Mouse (Mus musculus) small intestine, adult 10 weeks (tissue): ENCODE data around the gene D030056L22Rik. TPM values are rescaled to one million over a fixed set of nuclear protein-coding genes. Genes with fewer than 3 reads are reported as not detected.

Source experiments
- polyA plus RNA-seq: library from polyadenylated mRNA; stranded (reverse); fragments of 350-450 nt; fragmentation: Illumina TruSeq; extraction: RNeasy Lipid Tissue Mini Kit (QIAGEN cat#74804); gene quantifications from one replicate; pipeline ENCODE4 v1.2.3, GENCODE M21; 2014; ENCODE audit warnings: low replicate concordance

The D030056L22Rik gene
- 35.2 TPM for polyA plus RNA-seq

DNA sequence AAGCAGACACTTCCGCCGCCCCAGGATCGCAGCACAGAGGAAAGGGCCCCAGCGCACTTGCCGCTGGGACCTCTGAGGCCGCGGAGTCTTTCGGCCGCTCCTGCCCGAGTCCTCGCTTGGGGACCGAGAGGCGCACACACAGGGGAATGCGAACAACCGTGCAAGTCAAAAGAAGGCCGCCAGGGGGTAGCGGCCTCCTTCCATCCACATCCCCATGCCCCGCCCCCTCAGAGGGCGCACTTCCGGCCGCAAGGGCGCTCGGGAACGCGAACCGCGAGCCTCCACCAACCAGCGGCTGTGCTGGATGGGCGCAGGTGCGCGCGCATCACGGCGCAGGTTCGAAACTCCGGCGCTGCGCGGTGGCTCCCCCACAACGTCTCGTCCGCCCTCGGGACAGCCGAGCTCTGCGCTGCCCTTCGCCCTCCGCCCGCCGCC, at the start of gene D030056L22Rik:
D030056L22Rik (plus strand) TSS at position 328 of the 435 bp plus-strand sequence.

DNA sequence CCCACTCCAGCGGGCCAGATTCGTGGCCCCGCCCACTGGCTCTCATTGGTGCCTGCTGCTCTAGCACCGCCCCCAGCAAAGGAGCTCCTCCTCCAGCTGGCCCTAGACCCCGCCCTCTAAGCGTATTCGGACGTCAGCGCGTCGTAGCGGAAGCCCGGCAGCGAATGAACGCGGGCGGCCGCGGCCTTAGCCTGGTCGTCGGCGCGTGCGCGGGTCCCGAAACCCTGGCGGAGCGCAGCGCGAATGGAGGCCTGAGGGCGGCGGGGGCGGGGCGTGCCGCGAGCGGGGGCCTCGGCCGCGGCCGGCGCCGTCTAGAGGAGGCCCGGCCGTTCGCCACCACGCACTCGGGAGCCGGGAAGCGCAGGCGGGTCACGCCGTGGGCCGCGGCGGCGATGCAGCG, 42.4 kb upstream of the D030056L22Rik start, which contains the start of gene Carnmt1:
Carnmt1 (plus strand) TSS at position 157 of the 400 bp plus-strand sequence.

DNA sequence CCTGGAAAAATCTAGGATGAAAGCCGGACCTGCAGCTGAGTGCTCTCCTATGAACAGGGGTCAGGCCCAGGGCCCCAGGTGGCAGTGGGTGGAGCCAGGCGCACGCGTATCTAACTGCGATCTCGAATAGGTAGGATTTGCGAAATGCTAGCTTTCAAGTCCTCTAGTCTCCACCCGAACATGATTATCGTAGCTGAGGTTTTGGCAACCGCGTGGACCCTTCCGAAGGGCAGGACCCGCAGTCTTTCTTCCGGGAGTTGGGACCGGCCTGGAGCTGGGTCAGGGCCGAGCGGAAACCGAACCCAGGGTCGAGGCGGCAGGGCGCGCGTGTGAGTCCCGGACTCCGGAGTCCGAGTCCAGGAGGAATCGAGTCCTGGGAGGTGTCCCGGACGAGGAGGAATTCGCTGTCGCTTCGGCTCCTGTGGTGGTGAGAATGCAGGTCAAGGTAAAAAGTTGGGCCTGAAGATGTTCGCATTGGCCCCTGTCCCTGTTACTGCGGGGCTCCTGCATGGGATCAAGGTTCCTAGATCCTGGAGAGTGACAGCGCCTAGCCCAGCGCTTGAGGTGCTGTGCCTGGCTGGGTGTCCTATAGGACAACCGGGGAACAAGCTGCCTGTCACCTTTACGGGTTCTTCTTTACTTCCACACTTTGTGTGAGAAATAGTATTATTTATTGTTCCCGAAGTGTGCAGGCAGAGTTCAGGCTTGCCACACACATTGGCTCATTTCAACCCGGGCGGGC, 36.8 kb downstream of the D030056L22Rik start, which contains the start of gene Trpm6:
Trpm6 (plus strand) TSS at position 386 of the 742 bp plus-strand sequence.

Other genes starting within 250 kb of the D030056L22Rik start
- gene Ostf1, start 81.4 kb upstream of the D030056L22Rik start, polyA plus RNA-seq = 86.2 TPM
- 5.8 TPM for gene Nmrk1, start 81.2 kb upstream of the D030056L22Rik start, polyA plus RNA-seq
- 68.6 TPM for gene Carnmt1, start 42.4 kb upstream of the D030056L22Rik start, polyA plus RNA-seq
- gene Trpm6, start 36.8 kb downstream of the D030056L22Rik start, polyA plus RNA-seq = 0.48 TPM